Mouse (Mus musculus) forebrain, embryonic 15.5 days (tissue): ENCODE data around the gene Dgcr2. TPM values are rescaled to one million over a fixed set of nuclear protein-coding genes. Genes with fewer than 3 reads are reported as not detected.

Source experiments
- ATAC-seq: fragments of 200-750 bp; cut with Nextera tagmentation; replicated peaks from 2 replicates; pipeline ENCODE4 v1.8.0; 2017; ENCODE audit warnings: mild to moderate bottlenecking, moderate TSS enrichment, moderate library complexity
- H3K27ac ChIP-seq: fragments of 300-500 bp; sonication (generic); replicated peaks from 2 replicates; pipeline ENCODE4 v1.5.1; 2015; ENCODE audit warnings: mild to moderate bottlenecking, inconsistent platforms
- H3K27me3 ChIP-seq: fragments of 300-500 bp; sonication (generic); 2 replicates; pipeline ENCODE4 v1.6.1; 2015; ENCODE audit warnings: inconsistent platforms
- H3K36me3 ChIP-seq: fragments of 300-500 bp; sonication (generic); 2 replicates; pipeline ENCODE4 v1.6.1; 2015; ENCODE audit warnings: mild to moderate bottlenecking, inconsistent platforms
- H3K4me1 ChIP-seq: fragments of 300-500 bp; sonication (generic); 2 replicates; pipeline ENCODE4 v1.6.1; 2015; ENCODE audit warnings: inconsistent platforms
- H3K4me2 ChIP-seq: fragments of 300-500 bp; sonication (generic); replicated peaks from 2 replicates; pipeline ENCODE4 v1.6.1; 2015; ENCODE audit warnings: mild to moderate bottlenecking, inconsistent platforms
- H3K4me3 ChIP-seq: fragments of 300-500 bp; sonication (generic); 2 replicates; pipeline ENCODE4 v1.5.1; 2015; ENCODE audit warnings: mild to moderate bottlenecking, inconsistent platforms
- H3K9ac ChIP-seq: fragments of 300-500 bp; sonication (generic); replicated peaks from 2 replicates; pipeline ENCODE4 v1.6.1; 2015; ENCODE audit warnings: mild to moderate bottlenecking, inconsistent platforms
- H3K9me3 ChIP-seq: fragments of 300-500 bp; sonication (generic); 2 replicates; pipeline ENCODE4 v1.6.1; 2016; ENCODE audit warnings: inconsistent platforms
- WGBS: fragments of 180-500 bp; shearing (Covaris S2); methylation state at CpG from one replicate; pipeline ENCODE4 v1.1.7; 2015; ENCODE audit warnings: mixed read lengths; 5-methylcytosine and 5-hydroxymethylcytosine counted together
- polyA plus RNA-seq: library from polyadenylated mRNA; unstranded; fragments of >200 nt; fragmentation: Nextera tagmentation; extraction: Ambion mirVana; gene quantifications from 2 replicates; pipeline ENCODE4 v1.2.1, GENCODE M21; 2015

The Dgcr2 gene
- polyA plus RNA-seq, 1 experiment from 2014 or later, result 99.8 TPM

DNA sequence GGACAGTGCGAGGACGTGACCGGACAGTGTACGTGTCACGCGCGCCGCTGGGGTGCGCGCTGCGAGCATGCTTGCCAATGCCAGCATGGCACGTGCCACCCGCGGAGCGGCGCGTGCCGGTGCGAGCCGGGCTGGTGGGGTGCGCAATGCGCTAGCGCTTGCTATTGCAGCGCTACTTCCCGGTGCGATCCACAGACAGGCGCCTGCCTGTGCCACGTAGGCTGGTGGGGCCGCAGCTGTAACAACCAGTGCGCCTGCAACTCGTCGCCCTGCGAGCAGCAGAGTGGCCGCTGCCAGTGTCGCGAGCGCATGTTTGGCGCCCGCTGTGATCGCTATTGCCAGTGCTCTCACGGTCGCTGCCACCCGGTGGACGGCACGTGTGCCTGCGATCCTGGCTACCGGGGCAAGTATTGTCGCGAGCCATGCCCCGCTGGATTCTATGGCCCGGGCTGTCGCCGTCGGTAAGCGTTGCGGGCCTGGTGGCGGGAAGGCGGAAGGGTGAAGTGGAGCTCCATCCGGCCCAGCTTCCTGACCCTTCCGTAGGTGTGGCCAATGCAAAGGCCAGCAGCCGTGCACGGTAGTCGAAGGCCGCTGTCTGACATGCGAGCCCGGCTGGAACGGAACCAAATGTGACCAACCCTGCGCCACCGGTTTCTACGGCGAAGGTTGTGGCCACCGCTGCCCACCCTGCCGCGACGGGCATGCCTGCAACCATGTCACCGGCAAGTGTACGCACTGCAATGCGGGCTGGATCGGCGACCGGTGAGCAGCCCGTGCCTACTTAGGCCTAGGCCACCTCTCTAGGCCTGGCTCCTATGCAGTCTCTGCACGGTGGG, 95.3 kb downstream of the Dgcr2 start:
- 1% methylated on average over 83 of the region's 83 CpGs for WGBS
- peaks cover 54% of the 10 kb centered on the region for H3K4me1 ChIP-seq

DNA sequence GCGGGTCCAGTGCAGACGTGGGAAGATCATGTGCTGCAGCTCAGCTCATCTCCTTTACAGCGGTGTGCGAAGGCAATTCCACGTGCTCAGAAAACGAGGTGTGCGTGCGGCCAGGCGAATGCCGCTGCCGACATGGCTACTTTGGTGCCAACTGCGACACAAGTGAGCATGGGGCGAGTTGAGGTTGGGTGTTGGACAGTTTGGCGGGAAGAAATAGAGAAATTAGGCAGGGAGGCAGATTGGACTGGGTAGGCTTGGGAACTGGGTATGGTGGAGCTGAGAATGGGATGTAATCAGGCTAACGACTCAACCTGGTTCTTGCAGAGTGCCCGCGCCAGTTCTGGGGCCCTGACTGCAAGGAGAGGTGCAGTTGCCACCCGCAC, 95.9 kb downstream of the Dgcr2 start:
- no peak overlapping the region for H3K27ac ChIP-seq
- 1% methylated on average over 18 of the region's 18 CpGs for WGBS
- ATAC-seq, result no peak
- no peaks in the 10 kb centered on the region for H3K36me3 ChIP-seq
- peaks cover 54% of the 10 kb centered on the region for H3K4me1 ChIP-seq
- H3K27me3 ChIP-seq, result peaks cover 87% of the 10 kb centered on the region
- peak overlapping the region; percentile 57 for H3K4me2 ChIP-seq
- peak overlapping the region; percentile 39 for H3K9ac ChIP-seq
- peak overlapping the region; percentile 38 for H3K4me3 ChIP-seq
- H3K9me3 ChIP-seq, result no peaks in the 10 kb centered on the region

More for the DNA sequence above, 95.3 kb downstream of the Dgcr2 start:
- no peaks in the 10 kb centered on the region for H3K9me3 ChIP-seq
- peak overlapping the region; percentile 57 for H3K4me2 ChIP-seq
- 0 out of 2 replicates have a peak, but pooled peaks have one; percentile 3 for ATAC-seq
- peaks cover 81% of the 10 kb centered on the region for H3K27me3 ChIP-seq
- H3K9ac ChIP-seq, result peak overlapping the region; percentile 39
- H3K36me3 ChIP-seq, result no peaks in the 10 kb centered on the region
- no peak overlapping the region for H3K27ac ChIP-seq
- peak overlapping the region; percentile 38 for H3K4me3 ChIP-seq

DNA sequence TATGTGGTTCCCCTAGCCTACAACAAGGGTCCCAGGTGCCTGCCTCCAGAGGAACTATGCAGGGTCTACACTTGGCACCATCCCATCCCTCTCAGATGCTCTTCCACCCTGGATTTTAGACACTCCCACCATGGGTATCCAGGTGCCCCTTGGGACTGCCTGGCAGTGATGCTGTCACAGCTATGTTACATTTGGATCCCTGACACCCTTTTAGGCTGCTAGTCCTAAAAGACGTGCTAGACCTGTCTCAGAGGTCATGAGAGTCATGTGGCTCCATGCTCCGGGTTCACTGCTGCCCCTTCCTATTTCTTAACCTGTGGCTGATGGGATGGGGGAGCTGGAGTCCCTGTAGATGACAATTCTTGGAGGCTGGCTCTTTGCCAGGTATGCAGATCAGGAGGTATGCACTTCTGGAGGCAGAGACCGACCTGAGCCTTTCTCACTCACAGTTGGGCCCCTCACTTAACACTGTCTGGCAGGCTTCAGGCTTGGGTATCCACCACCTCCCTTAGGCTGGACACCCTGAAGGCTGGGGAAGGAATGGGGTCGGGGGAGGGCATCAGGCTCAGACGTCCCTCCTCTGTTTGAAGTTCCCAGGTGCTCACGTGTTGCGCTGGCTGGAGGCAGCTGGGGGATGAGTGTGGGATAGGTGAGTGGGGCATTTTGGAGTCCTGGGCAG, 96.4 kb downstream of the Dgcr2 start:
- WGBS, result 5% methylated on average over 7 of the region's 7 CpGs
- Histone ChIP-seq H3K4me1 (peaks cover 58% of the 10 kb centered on the region), H3K4me3 (0 out of 2 replicates have a peak overlapping the region, but pooled peaks have one; percentile 38)

DNA sequence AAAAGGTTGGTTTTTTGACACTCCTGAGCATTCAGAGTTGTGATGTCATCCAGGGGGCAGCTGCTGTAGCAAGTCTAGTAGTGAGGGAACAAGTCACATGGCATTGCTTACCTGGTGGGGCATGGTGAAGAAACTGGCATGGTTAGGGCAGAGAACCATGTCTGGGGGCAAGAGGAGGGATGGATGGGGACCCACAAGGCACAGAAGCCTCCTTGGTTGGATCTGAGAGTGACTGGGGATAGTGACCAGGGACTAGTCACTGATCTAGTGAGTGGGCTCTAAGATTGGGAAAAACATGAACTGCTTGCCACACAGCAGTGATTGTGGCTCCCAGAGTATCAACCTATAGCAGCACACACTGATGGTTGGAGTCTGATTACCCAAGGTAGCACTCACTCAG, 98.8 kb downstream of the Dgcr2 start:
- no peak overlapping the region for H3K4me3 ChIP-seq
- peaks cover 47% of the 10 kb centered on the region for H3K4me1 ChIP-seq
- H3K27ac ChIP-seq, result no peak overlapping the region
- no peak for ATAC-seq
- no peak overlapping the region for H3K9ac ChIP-seq
- H3K27me3 ChIP-seq, result peaks cover 90% of the 10 kb centered on the region
- H3K36me3 ChIP-seq, result no peaks in the 10 kb centered on the region
- H3K9me3 ChIP-seq, result no peaks in the 10 kb centered on the region
- H3K4me2 ChIP-seq, result no peak overlapping the region

More for the DNA sequence above, 96.4 kb downstream of the Dgcr2 start:
- Histone ChIP-seq H3K27ac (no peak overlapping the region), H3K9ac (no peak overlapping the region), H3K4me2 (peak overlapping the region; percentile 57; the same call in 1 of the 2 replicates), H3K27me3 (peaks cover 91% of the 10 kb centered on the region), H3K36me3 (no peaks in the 10 kb centered on the region), H3K9me3 (no peaks in the 10 kb centered on the region)
- ATAC-seq, result no peak

DNA sequence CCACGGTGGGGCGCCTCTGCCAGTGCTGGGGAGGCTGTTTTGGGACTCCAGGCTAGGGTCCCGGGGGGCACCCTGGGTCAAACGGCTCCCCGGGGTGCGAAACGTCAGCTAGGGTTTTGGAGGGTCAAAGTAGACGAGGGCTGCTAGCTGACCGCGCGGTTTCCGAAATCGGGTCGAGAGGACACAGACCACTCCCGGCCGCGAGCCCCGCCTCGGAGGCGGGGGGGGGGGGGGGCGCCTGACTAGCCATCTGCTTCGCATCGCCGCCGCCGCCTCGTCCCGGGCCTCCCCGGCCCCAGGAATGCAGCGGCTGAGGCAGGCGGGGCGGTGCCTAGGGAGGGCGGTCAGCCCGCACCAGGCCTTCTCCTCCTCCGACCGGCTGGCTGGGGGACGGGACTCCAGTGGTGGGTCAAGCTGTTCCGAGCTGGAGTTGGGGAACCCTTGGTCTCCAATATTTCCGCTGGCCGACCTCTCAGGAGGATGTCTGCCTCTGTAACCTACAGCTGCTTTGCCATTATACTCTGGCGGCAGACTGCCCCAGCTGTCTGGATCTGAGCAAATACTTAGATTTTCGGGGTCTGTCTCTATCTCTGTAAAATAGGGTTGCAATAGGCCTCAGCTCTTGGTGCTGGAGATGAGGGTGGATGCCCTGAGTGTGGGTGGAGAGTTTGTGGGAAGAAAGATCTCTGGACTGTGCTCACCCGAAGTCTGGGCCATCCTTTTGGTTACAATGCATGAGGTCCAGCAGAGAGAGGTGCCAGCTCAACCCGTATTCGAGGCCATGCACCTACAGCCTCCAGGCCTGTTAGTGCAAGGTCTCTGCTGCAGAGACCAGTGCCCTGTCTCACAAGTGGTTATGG, 99.8 kb downstream of the Dgcr2 start:
- no peak for ATAC-seq
- H3K4me1 ChIP-seq, result peaks cover 36% of the 10 kb centered on the region
- peaks cover 79% of the 10 kb centered on the region for H3K27me3 ChIP-seq
- H3K36me3 ChIP-seq, result no peaks in the 10 kb centered on the region
- 0 out of 2 replicates have a peak overlapping the region, but pooled peaks have one; percentile 20 for H3K9ac ChIP-seq
- 3% methylated on average over 24 of the region's 45 CpGs for WGBS
- no peak overlapping the region for H3K27ac ChIP-seq
- H3K4me3 ChIP-seq, result peak overlapping the region; percentile 46
- peak overlapping the region; percentile 80 for H3K4me2 ChIP-seq
- no peaks in the 10 kb centered on the region for H3K9me3 ChIP-seq

DNA sequence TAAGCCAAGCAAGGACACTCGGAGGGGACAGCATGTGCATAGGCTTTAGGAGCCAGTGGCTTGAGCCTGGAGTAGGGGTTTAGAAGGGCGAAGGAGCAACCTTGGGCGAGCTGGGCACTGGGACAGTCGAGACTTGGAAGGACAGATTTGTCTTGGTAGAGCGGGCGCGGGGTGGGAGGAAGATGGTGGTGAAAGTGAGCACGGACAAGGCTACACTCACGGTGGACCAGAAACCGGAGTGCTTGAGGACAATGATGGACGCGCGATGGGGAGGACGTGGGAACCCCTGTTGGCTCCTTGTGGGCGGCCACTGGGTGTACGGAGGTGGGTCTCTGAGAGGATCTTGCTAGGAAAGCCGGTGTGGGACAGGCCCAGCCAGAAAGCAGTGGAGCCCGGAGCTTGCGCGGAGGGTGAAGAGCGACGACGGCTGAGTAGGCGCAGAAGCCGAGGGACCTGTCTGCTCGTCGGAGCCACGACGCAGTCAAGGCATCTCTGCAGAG, 100.5 kb downstream of the Dgcr2 start:
- WGBS, result 5% methylated on average over 29 of the region's 29 CpGs
- peaks cover 73% of the 10 kb centered on the region for H3K27me3 ChIP-seq
- peak; percentile 5; the same call in 1 of the 2 replicates for ATAC-seq
- H3K4me3 ChIP-seq, result peak overlapping the region; percentile 46
- no peaks in the 10 kb centered on the region for H3K9me3 ChIP-seq
- H3K9ac ChIP-seq, result peak overlapping the region; percentile 51; the same call in 1 of the 2 replicates
- H3K4me2 ChIP-seq, result peak overlapping the region; percentile 80
- no peak overlapping the region for H3K27ac ChIP-seq
- peaks cover 1% of the 10 kb centered on the region; the same call in 1 of the 2 replicates for H3K36me3 ChIP-seq
- peaks cover 29% of the 10 kb centered on the region for H3K4me1 ChIP-seq

DNA sequence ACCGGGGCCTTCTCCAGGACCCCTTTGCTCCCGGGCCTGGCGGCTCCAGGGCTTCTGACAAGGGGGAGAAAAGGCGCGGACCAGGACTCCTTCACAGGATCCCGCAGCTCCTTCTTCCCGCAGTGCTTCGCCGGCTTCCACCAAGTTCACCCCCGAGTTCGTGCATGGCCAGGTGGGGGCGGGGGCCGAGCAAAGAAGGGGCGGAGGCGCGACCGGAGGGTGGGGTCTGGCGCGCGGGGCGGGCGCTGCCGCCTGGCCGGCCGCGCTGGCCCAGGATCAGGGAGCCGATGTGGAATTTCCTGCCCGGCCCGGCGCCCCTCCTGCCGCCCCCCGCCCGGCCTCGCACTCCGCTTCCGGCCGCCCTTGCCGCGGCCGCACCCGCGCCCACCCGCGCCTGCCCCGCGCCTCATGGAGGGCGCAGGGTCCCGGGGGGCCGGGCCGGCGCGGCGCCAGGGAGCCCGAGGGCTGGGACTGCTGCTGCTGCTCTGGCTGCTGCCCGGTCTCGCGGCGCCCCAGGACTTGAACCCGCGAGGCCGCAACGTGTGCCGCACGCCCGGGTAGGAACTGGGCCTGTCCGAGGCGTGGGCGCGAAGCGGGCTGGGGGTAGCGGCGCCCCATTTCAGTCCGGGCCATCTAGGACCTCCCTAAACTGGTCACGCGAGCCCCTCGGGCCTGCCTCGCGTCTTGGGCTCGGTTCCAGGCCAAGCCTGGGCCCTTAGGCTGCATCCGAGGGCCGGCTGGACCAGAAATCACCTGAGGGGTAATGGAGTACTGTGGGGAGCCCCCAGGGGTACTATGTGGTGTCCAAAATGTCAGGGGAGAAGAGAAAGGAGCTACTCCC, 101.2 kb downstream of the Dgcr2 start, which contains the start of gene Scarf2:
TSS of gene Scarf2 (plus strand) at position 312 of the 841 bp plus-strand sequence.
- H3K4me2 ChIP-seq, result peak within 1 kb of the TSS; percentile 80
- H3K9ac ChIP-seq, result peak within 1 kb of the TSS; percentile 51
- peak; percentile 31 for ATAC-seq
- peaks cover 8% of the 10 kb centered on the region for H3K36me3 ChIP-seq
- H3K9me3 ChIP-seq, result no peaks in the 10 kb centered on the region
- peak within 1 kb of the TSS; percentile 46 for H3K4me3 ChIP-seq
- under 1% methylated on average over 59 of the region's 81 CpGs for WGBS
- peaks cover 66% of the 10 kb centered on the region for H3K27me3 ChIP-seq
- H3K27ac ChIP-seq, result no peak within 1 kb of the TSS
- peaks cover 23% of the 10 kb centered on the region for H3K4me1 ChIP-seq

DNA sequence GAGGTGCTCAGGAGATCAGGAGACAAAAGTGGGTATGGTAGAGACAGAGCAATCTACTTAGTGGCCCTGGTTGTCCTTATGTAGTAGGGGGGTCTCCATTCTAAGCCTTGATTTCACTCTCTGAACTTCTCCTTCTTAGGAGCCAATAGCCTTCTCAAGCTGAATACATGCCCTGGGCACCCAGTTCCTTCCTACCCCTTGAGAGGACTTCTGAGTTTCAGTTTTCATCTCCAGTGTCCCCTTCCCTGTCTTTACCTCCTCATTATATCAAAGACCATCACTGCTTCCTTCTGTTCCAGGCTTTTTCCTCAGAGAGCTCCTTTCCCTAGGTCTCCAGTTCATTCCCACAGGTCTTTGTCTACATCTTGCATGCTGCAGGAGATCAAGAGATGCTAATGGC, 101.8 kb downstream of the Dgcr2 start:
- Histone ChIP-seq H3K27ac (no peak overlapping the region), H3K4me1 (peaks cover 21% of the 10 kb centered on the region), H3K9ac (peak overlapping the region; percentile 51), H3K27me3 (peaks cover 59% of the 10 kb centered on the region), H3K36me3 (peaks cover 10% of the 10 kb centered on the region), H3K4me3 (peak overlapping the region; percentile 46), H3K4me2 (peak overlapping the region; percentile 80), H3K9me3 (no peaks in the 10 kb centered on the region)
- ATAC-seq, result no peak

DNA sequence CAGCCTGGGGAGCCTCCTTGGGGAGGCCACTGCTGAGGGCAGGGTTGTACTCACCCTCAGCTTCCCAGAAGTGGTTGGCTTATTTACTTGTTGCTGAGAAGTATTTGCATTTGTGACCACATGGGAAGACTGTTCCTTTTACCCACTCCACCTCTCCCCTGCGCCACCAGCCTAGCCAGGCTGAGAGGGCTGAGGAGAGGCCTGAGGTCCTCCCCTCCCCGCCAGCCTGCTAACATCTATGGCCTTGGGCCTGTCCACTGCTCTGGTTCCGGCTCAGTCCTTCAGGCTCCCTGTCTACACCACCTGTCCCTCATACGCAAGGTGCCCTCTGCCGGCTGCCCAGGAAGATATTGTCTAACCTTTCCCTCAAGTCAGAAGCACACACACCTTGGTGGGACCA, 102.7 kb downstream of the Dgcr2 start:
- WGBS, result 65% methylated on average over 5 of the region's 5 CpGs

DNA sequence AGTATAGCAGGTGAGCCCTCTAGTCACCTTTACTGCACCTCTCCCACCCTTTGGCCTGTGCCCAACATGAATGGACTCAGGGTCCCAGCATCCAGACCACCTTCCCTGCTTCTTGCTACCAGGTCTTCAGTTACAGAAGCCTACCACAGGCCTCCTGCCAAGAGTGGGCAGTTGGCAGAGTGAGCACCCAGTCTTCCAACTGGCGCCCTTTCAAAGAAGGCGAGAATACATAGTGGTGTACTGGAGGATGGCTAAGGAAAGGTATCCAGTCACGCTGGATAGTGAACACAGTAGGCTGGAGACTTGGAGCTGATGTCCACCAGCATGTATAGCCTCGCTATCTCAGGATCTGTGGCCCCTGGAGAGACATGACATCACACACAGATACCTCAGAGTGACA, 104.3 kb downstream of the Dgcr2 start:
- Histone ChIP-seq H3K9me3 (no peaks in the 10 kb centered on the region), H3K4me1 (peaks cover 21% of the 10 kb centered on the region), H3K4me3 (no peak overlapping the region), H3K27me3 (peaks cover 37% of the 10 kb centered on the region), H3K4me2 (no peak overlapping the region), H3K27ac (no peak overlapping the region), H3K9ac (no peak overlapping the region), H3K36me3 (peaks cover 32% of the 10 kb centered on the region)
- ATAC-seq, result no peak
- WGBS, result 76% methylated on average over 4 of the region's 4 CpGs

More for the DNA sequence above, 102.7 kb downstream of the Dgcr2 start:
- Histone ChIP-seq H3K9me3 (no peaks in the 10 kb centered on the region), H3K27ac (no peak overlapping the region), H3K27me3 (peaks cover 50% of the 10 kb centered on the region), H3K9ac (no peak overlapping the region), H3K36me3 (peaks cover 18% of the 10 kb centered on the region), H3K4me1 (peaks cover 21% of the 10 kb centered on the region), H3K4me2 (no peak overlapping the region), H3K4me3 (no peak overlapping the region)
- ATAC-seq, result no peak

DNA sequence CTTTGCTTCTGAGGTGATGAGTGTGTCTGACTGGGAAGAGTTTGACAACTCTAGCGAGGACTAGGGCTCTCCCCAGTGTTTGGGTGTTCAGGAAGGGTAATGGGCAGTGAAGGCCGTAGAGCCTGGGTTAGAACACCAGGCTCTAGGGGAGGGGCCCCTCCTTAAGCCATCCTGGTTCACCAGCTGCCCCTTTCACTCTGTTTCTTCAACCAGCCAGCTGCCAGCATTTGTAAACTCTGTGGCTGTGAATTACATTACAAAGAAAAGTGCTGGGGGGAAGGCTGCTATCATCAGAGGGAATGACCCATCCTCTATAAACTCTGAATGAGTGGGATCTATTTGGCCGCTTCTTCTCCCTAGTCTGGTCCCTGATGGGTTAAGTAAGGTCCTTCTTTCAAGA, 105.6 kb downstream of the Dgcr2 start:
- H3K9ac ChIP-seq, result no peak overlapping the region
- no peak for ATAC-seq
- H3K27me3 ChIP-seq, result peaks cover 24% of the 10 kb centered on the region
- no peak overlapping the region for H3K4me2 ChIP-seq
- peaks cover 43% of the 10 kb centered on the region for H3K36me3 ChIP-seq
- no peak overlapping the region for H3K27ac ChIP-seq
- no peak overlapping the region for H3K4me3 ChIP-seq
- peaks cover 11% of the 10 kb centered on the region for H3K4me1 ChIP-seq
- no peaks in the 10 kb centered on the region for H3K9me3 ChIP-seq
- 78% methylated on average over 3 of the region's 3 CpGs for WGBS
